Mouse (Mus musculus): ENCODE measurements around the gene Fam90a1a.

DNA sequence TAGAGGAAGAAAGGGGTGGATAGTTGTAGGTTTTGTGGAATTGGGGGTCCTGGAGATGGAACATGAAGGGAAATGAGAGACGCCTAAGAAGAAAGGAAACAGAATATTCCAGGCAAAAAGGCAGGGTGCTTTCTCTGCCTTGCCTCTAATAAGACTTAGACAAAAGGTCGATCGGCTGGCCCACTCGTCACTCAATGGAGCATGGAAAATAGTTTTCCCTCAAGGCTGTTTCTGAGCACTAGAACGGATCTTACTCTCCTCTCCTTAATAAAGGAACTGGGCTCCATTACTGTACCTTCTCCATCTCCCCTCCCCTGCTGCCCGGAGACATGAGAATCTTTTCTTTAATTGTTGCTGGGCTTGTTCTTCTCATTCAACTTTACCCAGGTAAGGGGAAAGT, 12.1 kb upstream of the Fam90a1a start, which contains the start of gene Defb13:
- TF ChIP-seq CTCF (IDR thresholded peaks at IDR 0.05; ENCODE audit: low read depth) (no peak), EP300 (optimal IDR thresholded peaks at IDR 0.05) (no peak)

Measured in stomach, postnatal 0 days (tissue).